Comparison of ENCODE assay signal across 19 mouse cellular contexts in the genomic region with DNA sequence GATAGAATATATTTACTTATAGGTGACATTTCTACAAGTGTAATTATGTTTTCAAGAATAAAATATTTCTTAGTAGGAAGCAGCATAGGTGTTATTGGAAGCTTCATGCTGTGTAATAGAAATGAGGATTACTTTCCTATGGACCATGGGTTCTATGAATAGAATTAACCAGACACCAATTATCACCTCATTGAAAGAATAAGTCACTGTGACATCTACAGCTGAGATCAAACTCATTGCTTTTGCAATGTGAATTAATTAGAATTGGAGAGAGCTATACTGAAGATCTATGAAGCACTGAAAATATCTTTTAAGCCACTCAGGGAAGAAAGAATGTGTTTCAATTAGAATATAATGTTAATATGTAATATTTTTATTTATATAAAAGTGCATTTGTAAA.
"Had no signal": no experiment of that assay in that cellular context is flagged by ENCODE, and none has a peak within 500 bp of the region (broad histone marks: within the 10 kb centered on the region; RNA-seq: fewer than 3 reads in every experiment).

No protein-coding gene starts in this region.

- H3K36me3 ChIP-seq: midbrain, embryonic 10.5 days; midbrain, embryonic 12.5 days; neural tube, embryonic 13.5 days; neural tube, embryonic 15.5 days had no signal

- H3K4me1 ChIP-seq: midbrain, embryonic 10.5 days; midbrain, embryonic 12.5 days; neural tube, embryonic 13.5 days; neural tube, embryonic 15.5 days had no signal

- H3K9me3 ChIP-seq: midbrain, embryonic 10.5 days; midbrain, embryonic 12.5 days; neural tube, embryonic 13.5 days; neural tube, embryonic 15.5 days had no signal

- DNase-seq: lung, adult 18-20 months; lung, embryonic 14.5 days; lung, postnatal 10 days; lung, postnatal 4 days; midbrain, embryonic 14.5 days; retina, postnatal 1 day; right cerebral cortex, adult 18-20 months; right cerebral cortex, postnatal 25 days; right cerebral cortex, postnatal 4 days; spleen, adult 18-20 months; thymus, adult 18-20 months; thymus, postnatal 25 days; thymus, postnatal 4 days had no signal

- H3K27me3 ChIP-seq: midbrain, embryonic 12.5 days; neural tube, embryonic 13.5 days; neural tube, embryonic 15.5 days had no signal

- H3K4me3 ChIP-seq: midbrain, embryonic 10.5 days; midbrain, embryonic 12.5 days; myocyte; neural tube, embryonic 13.5 days; neural tube, embryonic 15.5 days had no signal

- H3K27ac ChIP-seq: midbrain, embryonic 10.5 days; midbrain, embryonic 12.5 days; neural tube, embryonic 13.5 days; neural tube, embryonic 15.5 days had no signal

- H3K4me2 ChIP-seq: lung, embryonic 14.5 days; midbrain, embryonic 12.5 days; neural tube, embryonic 13.5 days; neural tube, embryonic 15.5 days had no signal

- ATAC-seq: midbrain, embryonic 16.5 days had no signal

- H3K9ac ChIP-seq: lung, embryonic 14.5 days; midbrain, embryonic 12.5 days; neural tube, embryonic 13.5 days; neural tube, embryonic 15.5 days had no signal
